Mouse (Mus musculus) thymus, adult 18-20 months (tissue): ENCODE results near the gene Rfc5.
A peak's percentile ranks its signal among the peaks of the same experiment; 100 is the strongest.
"Not testable (repeated sequence)": the region's sequence is repeated elsewhere in the genome, so short reads cannot be mapped to it uniquely, and the experiment has no call there.

Source experiments
- DNase-seq, 2 experiments: peaks; one replicate each; pipeline ENCODE4 v3.0.0; 2022; ENCODE audit warnings: mixed read lengths in 2 of 2

The Rfc5 gene

DNA sequence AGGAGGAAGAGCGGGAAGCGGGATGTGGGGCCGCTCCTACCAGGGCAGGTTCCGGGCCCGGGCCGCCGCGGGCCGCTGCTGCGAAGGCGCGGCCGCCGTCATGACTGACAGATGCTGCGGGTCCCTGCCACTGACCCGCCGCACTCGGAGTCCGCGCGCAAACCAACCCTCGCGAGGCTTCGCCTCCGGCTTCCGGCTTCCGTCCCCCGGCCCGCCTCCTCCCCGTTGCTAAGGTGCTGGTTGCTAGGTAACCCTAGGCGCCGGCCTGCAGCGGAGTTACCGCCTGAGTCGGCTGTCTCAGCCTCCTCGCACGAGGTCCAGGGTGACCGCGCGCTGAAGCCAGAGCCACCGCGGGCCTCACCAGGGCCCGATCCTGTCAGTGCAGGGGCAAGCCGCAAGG lies at the start of gene Rfc5:
TSS of gene Rfc5 (minus strand) at position 171 of the 400 bp plus-strand sequence.
- DNase-seq: peak; percentile 91

DNA sequence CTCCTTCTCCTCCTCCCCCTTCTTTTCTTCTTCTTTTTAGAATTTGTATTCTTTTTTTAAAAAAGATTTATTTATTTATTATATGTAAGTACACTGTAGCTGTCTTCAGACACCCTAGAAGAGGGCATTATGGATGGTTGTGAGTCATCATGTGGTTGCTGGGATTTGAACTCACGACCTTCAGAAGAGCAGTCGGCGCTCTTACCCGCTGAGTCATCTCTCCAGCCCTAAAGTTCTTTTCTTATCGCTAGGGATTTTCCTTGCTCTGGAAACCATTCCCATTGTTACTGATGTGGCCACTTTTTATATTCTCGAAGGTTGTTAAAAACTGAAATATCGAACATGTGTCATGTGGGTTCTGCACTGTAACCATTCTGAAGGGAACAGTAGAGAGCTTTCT lies 44.7 kb upstream of the Rfc5 start:
- DNase-seq: not testable (repeated sequence)

DNA sequence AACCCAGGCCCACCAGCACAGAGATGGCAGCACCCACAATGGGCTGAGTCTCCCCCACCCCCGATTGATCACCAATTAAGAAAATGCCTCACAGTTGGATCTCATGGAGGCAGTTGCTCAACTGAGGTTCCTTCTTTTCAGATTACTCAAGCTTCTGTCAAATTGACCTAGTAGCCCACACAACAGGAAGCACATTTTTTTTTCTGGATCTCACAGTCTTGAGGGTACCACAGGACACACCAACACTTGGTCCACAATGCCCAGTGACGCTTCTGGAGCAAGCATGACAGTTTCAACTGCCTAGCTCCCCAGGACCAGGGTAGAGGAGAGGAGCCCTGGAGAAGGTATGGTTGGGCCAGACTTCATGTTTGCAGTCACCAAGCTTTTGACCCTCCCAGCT lies 28.6 kb upstream of the Rfc5 start:
- DNase-seq: no peak

DNA sequence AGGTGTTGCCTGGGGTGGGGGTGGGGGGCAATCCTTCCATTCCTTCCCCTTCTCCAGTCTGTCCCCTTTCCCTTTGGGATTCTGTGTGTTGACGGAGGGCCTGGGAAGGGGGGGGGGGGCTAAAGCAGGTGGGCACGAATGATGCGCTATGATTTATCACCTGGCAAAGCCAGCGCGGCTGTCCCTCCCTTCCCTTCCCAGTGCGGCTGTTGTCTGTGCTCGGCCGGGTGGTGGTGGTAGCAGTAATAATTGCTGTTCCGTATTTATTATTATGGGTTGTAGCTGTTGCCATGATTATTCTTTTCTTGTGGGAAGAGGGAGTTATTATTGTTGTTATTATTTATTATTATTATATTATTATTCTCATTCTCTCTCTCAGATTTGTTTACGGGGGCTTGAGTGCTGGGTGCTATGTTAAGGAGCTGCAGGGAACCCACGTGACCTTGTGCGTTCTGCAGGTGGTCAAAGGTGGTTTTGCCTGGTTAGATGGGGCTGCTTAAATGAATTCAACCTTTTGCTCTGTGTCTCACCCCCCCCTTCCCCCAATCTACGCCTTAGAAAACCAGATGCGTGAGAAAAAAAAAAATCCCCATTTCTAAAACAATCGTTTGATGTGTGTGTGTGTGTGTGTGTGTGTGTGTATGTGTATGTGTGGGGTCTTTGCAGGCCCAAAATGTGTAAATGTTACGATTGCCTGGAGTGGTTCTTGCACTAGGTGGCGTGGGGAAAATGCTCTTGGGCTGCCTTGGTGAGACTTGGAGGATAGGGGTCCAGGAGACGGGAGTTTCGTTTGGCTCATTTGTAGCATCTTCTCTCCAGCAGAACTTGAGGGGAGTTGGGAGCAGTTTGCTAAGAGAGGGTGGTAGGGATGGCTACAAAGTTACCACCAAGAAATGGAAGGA lies 26.4 kb upstream of the Rfc5 start:
- no peak for DNase-seq

DNA sequence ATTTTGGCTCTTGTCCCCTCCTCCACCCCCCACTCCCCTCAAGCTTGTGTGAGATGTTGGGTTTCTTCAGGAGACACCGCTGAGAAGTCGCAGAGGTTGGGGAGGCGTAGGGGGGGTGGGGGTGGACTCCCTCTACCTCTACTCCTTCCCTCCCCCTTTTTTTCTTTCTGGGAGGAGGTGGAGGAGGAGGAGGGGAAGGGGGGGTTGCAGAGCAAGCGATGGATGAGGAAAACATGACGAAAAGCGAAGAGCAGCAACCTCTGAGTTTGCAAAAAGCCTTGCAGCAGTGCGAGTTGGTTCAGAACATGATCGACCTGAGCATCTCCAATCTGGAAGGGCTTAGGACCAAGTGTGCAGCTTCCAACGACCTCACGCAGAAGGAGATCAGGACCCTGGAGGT lies 25.8 kb upstream of the Rfc5 start:
- DNase-seq: no peak

DNA sequence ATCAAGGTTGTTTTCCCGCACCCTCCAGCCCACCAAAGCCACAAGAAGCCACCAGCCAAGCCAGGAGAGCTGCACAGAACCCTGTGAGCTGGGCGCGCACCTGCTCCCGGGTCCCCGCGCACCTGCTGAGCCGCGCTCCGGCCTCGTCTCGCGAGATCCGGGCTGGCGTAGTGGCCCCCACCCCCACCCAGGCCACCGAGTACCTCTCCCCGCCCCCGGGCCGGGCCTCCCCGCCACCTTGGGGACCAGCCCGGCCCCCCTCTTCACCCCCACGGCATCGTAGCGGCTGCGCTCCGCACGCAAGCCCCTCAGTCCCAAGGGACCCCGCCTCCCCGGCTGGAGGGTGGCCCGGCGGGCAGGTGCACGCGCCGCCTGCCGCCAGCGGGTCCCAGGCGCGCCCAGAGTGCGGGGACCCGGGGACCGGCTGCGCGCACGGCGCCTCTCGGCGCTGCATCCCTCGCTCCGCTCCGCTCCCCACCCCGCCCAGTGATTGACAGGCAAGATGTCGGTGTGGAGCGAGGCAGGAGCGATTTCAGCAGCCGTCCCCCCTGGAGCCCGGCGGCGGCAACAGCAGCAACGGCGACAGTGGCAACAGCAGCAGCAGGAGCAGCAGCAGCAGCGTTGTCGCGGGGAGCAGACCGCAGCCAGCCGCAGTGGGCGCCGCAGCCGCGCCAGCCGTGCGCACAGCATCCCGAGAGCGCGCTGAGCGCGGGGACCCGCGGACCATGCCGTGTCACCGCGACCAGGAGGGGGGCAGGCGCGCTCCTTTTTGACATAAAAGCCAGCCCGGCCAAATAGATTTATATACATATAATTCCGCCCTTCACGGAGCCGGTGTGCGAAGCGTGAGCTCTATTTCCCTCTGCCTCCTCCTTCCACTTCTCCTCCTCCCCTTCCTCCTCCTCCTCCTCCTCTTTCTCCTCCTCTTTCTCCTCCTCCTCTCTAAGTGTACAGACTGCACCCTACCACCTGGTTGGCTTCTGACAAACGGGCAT lies 25.0 kb upstream of the Rfc5 start, which contains the start of gene Ksr2:
TSS of gene Ksr2 (plus strand) at position 494 of the 995 bp plus-strand sequence.
- peak; percentile 24 to 29 for DNase-seq

DNA sequence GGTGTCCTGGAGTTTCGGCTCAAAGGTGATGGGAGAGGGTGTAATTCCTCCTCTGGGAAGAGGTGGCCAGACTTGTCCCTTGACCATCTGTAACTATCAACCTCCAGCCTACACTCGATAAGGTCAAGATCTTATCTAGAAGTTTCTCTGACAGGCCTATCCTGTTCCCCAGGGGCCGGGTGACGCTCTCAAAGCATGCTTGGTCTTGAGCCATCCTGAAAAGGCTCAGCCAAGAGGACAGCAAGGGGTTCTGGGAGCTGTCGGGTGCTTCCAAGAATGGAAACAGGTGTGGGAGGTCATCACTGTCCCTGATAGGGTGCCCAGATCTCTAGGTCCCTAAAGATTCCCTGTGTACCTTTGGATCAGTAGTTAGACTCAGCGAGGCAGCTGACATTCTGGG lies 20.5 kb upstream of the Rfc5 start:
- DNase-seq: no peak

DNA sequence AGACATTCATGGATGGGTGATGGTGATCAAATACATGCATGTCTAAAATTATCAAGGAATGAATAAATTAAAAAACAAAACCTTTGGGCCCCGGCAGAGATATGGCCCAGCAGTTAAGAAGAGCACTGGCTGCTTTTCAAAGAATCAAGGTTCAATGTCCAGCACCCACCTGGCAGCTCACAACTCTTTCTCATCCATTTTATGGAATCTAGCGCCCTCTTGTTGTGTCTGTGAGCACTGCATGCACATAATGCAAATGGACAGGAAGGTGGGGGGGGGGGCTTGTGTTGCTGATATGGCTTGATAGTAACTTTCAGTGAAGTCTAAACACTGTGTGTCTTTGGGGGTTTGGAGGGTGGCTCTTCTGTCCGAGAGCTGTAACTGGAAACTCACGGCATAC lies 19.4 kb upstream of the Rfc5 start:
- peak; percentile 11 to 31 for DNase-seq

DNA sequence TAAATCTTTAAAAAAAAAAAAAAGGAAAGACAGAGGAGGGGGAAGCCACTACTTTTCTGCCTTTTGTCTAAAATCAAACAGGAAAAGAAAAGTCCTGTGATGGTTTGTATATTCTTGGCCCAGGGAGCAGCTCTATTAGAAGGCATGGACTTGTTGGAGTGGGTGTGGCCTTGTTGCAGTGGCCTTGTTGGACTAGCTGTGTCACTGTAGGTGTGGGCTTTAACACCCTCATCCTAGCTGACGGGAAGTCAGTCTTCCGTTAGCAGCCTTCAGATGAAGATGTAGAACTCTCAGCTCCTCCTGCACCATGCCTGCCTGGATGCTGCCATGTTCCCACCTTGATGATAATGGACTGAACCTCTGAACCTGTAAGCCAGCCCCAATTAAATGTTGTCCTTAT lies 15.8 kb upstream of the Rfc5 start:
- not testable (repeated sequence) for DNase-seq

DNA sequence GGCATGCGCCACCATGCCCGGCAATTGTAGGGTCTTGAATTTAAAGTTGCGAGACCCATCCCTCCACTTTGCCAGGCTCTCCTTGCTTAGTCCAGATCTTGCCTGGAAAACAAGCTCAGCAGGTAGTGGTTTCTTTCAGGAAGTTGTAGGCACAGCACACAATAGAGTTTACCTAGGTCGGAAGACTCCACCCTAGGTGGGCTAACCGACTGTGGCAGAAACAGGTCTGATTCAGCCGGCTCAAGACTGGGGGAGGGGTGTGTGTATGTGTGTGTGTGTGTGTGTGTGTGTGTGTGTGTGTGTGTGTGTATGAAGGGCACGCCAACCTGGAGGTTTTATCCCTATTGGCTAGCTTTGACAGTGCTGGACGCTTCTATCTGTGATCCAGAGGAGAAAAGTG lies 14.8 kb upstream of the Rfc5 start:
- no peak for DNase-seq

DNA sequence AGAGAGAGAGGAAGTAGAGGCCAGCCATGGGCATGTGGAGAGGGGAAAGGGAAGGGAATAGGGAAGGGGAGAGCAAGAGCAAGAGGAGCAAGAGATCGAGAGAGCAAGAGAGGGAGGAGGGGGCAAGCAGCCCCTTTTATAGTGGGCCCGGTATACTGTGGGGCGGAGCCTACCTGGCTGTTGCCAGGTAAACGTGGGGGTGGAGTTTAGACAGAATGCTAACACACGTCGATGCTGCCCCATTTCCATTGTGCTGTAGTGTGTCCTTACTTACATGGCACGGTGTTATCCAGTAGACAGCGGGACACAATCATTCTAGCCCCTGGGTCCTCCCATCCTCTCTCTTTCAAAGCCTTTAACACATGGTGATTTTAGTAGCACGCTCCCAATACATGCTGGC lies 10.4 kb upstream of the Rfc5 start:
- no peak for DNase-seq

DNA sequence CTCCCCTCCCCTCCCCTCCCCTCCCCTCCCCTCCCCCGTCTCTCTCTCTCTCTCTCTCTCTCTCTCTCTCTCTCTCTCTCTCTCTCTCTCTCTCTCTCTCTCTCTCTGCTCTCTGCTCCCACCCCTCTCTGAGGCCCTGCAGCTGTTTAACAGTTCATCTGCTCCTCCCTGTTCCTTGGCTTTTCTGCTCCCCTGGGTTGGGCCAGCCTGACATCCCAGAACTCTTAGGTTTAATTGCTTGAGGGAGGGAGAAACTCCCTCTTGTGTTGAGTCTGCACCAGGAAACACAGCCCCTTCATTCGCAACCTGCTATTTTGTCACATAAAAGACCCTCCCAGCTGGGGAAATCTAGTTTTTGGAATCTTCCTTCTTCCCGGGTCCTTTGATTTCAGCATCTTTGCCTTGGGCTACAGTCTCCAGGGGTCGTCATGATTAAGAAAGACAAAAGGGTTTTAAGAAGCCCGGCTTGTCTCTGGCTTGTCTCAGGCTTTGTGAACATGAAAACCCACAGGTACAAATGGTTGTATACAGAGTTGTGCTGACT lies 9.2 kb upstream of the Rfc5 start:
- no peak for DNase-seq

DNA sequence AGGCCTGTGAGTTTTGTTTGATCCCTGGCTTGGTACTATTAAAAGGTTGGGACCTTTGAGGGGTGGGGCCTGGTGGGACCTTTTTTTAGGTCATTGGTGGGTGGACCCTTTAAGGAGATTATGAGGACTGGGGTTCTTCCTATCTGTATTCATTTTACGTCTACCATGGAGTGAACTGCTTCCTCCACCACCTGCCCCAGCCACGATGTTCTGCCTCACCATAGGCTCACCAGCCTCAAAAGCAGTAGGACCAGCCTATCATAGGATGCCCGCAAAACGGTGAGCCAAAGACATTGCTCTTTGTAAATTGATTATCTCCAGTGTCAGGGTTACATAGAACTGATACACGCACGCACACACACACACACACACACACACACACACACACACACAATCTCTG lies 8.5 kb upstream of the Rfc5 start:
- no peak for DNase-seq

DNA sequence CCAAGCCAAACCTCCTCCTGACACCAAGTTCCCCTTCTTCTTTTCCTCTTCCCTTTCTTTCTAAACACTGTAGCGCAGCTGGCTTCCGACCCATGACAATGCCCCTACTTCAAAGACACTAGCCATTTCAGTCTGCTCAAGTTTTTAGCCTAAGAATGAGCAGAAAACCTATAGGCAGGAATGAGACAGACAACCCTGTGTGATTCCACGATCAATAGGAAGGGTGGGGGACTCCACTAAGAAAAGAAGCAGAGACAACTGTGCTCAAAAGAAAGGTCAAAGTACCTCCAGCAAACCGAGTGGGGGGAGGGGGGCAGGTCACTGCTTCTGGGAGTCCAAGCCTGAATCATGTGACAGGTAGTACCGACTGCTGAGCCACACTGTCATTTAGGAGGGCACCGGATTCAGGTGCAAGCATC lies 7.8 kb upstream of the Rfc5 start:
- DNase-seq: no peak

DNA sequence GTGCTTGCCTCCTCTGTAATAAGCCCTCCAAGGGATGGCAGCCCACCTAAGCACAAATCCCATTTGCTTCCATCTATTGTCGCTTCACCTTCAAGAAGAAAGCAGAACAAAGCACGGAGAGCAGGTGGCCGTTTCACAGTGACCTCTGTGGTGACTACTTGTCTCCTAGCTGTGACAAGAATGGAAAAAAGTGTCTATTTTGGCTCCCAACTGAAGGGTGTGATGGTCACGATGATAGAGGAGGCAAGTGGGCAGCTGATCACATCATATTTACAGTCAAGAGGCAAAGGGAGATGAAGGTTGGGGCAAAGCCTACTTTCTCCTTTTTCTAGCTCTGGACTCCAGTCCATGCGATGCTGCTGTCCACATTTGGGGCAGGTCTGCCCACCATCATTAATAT lies 7.0 kb upstream of the Rfc5 start:
- DNase-seq: no peak

DNA sequence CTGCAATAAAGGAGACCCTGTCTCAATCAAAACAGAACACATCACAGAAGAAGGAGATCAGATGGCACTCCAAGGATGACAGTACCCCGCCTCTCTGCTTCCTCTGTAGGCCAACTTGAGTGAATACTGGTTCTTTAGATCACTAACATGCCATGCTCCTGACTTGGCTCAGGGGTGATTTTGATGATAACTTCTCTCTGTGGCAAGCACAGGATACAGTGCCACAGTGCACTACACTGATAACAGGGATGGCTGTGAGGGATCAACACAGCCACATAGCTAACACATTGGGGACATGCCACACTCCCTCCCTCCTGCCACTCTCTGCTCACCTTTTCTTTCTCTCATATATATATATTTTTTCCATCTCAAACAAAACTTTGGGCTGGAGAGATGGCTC lies 2.0 kb upstream of the Rfc5 start:
- DNase-seq: no peak

DNA sequence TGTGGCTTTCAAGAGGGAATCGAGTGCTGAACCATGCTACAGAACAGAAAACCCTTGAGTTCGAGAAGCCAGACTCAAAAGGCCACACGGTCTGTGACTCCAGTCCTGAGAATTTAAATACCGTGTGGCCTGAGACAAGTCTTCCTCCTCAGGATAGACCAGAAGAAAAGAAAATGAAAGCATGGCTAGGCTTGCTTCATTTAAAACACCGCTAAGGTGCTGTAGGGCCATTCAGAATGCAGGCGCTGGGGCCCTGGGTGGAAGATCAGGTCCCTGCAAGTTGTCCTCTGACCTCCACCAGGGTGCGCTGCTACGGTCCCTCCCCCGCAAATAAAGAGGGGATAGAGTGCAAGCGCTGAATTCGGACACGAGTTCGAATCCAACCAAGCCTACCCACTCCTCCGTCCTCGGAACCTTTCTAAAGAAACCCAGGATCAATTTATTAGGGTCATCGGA lies 523 bp downstream of the Rfc5 start:
- DNase-seq: peak; percentile 51 to 66

DNA sequence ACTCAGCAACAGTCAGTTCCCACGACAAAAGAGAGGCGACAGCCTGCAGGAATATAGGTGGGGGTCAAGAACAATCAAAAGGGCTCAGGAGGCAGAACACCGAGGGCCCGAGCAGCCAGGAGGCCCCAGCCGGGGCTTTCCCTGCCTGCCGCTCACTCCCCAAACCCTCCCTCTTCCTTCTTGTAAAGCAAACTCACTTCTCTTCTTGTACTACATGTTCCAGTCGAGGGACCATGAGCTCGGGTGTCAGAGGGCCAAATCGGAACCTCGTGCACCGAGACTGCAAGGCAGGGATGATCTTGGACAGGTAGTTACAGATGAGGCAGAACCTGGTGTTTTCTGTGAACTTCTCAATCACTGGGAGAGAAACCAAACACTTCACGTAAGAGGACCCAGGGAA lies 5.6 kb downstream of the Rfc5 start:
- DNase-seq: no peak

DNA sequence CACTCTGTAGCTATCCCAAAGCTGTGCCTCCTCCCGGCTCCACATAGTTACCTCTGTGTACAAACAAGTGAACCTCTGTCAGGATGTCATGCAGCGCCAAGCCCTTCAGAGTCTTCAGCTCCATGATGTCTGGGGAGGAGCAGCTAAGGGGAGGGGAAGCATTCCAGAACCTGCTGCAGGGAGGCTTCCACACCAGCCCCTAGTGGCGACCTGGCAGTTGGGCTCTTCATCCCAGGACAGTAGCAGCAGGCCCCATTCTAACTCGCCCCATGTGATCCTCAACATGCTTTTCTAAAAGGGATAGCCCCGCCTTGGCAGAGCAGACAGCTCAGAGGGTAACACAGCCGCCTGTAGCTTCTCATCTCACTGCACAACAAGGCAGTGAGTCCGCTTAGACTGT lies 7.1 kb downstream of the Rfc5 start:
- DNase-seq: no peak

DNA sequence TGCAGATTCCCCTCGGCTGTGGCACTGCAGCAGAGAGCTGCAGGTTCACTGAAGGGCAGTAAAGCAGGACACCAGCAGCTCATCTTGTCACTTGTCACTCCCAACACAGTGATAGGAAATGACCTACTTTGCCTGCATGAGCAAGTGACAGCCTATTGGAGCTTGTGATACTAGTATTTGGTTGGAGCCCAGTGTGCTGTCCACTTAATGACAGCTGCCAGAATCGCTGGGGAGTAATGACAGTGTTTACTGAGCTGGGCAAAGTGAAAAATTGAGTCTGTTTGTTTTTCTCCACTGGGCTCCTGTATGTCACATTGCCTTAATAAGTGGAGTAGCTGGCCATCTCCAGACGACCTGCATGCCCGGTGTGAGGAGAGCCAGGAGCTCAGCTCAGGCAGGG lies 8.6 kb downstream of the Rfc5 start:
- no peak for DNase-seq

DNA sequence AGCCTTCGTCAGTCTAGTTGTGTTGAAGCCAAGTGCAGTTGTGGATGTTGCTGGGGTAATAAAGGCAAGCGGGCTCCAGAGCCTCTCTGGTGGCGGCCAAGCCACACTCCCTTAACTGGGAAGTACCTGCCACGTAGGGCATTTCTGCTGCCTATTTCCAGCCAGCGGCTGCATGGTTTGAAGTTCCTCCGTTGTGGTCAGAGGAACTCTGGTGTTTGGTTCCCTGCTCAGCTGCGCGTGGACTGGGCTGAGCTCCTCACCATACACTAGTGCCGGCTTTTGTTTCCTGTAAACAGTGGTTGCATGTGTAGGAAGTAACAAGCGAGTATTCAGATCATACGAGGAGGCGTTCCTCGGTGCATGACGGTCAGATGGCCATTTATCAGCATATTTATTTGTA lies 11.1 kb downstream of the Rfc5 start:
- DNase-seq: not testable (repeated sequence)

DNA sequence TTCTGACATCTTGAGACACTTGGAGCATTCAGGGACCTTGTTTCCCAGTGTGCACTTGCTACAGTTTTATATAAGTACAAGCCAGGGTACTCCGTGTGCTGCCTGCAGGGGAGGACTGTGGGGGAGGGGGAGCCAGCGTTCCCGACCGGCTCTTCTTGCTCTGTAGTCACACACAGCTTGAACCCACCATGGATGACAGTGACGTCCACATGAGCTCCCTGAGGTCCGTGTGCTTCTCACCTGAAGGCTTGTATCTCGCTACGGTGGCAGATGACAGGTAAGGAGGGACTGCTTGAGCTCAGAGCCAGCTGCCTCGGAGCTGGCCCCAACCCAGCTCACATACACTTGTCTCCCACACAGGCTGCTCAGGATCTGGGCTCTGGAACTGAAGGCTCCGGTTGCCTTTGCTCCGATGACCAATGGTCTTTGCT lies 12.5 kb downstream of the Rfc5 start:
- no peak for DNase-seq
